Mouse (Mus musculus) kidney, adult 2 months (tissue): ENCODE results near the gene Nphs1. TPM values are rescaled to one million over a fixed set of nuclear protein-coding genes. Genes with fewer than 3 reads are reported as not detected.
A peak's percentile ranks its signal among the peaks of the same experiment; 100 is the strongest.
"Not testable (repeated sequence)": the region's sequence is repeated elsewhere in the genome, so short reads cannot be mapped to it uniquely, and the experiment has no call there.

Experiments
- DNase-seq: peaks from one replicate; pipeline ENCODE4 v3.0.0; 2021
- H3K27ac ChIP-seq: fragments of 200-500 bp; 2 replicates; pipeline ENCODE4 v1.5.1; 2012; ENCODE audit warnings: low read depth, low read length, control low read depth, inconsistent platforms; ENCODE audit not compliant: insufficient read depth
- H3K27me3 ChIP-seq: fragments of 200-500 bp; replicated peaks from 2 replicates; pipeline ENCODE4 v1.6.1; 2012; ENCODE audit warnings: mild to moderate bottlenecking, moderate library complexity, low read length, inconsistent platforms; ENCODE audit not compliant: control insufficient read depth, insufficient read depth
- H3K36me3 ChIP-seq: fragments of 200-500 bp; 2 replicates; pipeline ENCODE4 v1.6.1; 2012; ENCODE audit warnings: mild to moderate bottlenecking, moderate library complexity, low read length, inconsistent platforms; ENCODE audit not compliant: control insufficient read depth, insufficient read depth
- H3K4me1 ChIP-seq: fragments of 200-500 bp; 2 replicates; pipeline ENCODE4 v1.6.1; 2011; ENCODE audit warnings: low read length; ENCODE audit not compliant: control insufficient read depth, insufficient read depth
- H3K4me3 ChIP-seq: fragments of 200-500 bp; 2 replicates; pipeline ENCODE4 v1.5.1; 2011; ENCODE audit warnings: mild to moderate bottlenecking, low read depth, low read length, control low read depth; ENCODE audit not compliant: insufficient read depth
- CTCF ChIP-seq: fragments of 200-500 bp; conservative IDR thresholded peaks from 2 replicates; pipeline ENCODE4 v1.5.1; 2011; ENCODE audit warnings: low read depth, mild to moderate bottlenecking, control low read depth, low read length, moderate library complexity, mixed read lengths; ENCODE audit not compliant: insufficient read depth, insufficient read length
- POLR2A ChIP-seq: fragments of 200-500 bp; IDR thresholded peaks from one replicate; pipeline ENCODE4 v1.6.1; 2011; ENCODE audit warnings: low read depth, low read length, control low read depth
- WGBS: fragments of 180-500 bp; shearing (Covaris S2); methylation state at CpG from one replicate; pipeline ENCODE4 v1.1.7; 2018; 5-methylcytosine and 5-hydroxymethylcytosine counted together
- polyA plus RNA-seq: library from polyadenylated mRNA; depleted of rRNA; stranded (reverse); fragments of >200 nt; gene quantifications from 2 replicates; pipeline ENCODE4 v1.2.3, GENCODE M21; 2012

The Nphs1 gene
- polyA plus RNA-seq, 1 experiment, result 39.9 TPM

- WGBS, result 30% methylated on average over 11 of the region's 11 CpGs
- TF ChIP-seq POLR2A (no peak), CTCF (0 out of 2 replicates have a peak, but pooled peaks have one; percentile 8)
- Histone ChIP-seq H3K36me3 (no peaks in the 10 kb centered on the region), H3K4me3 (peak within 1 kb of the TSS; percentile 50), H3K27me3 (no peaks in the 10 kb centered on the region), H3K27ac (peak within 1 kb of the TSS; percentile 70), H3K4me1 (no peaks in the 10 kb centered on the region)
- DNase-seq, result peak; percentile 85
Observed at GRCm38 (mm10) chr7:30493401-30493931, 35.4 kb downstream of the Nphs1 start, which contains the start of gene Prodh2. Prodh2 (plus strand) TSS chr7:30493622.

DNA sequence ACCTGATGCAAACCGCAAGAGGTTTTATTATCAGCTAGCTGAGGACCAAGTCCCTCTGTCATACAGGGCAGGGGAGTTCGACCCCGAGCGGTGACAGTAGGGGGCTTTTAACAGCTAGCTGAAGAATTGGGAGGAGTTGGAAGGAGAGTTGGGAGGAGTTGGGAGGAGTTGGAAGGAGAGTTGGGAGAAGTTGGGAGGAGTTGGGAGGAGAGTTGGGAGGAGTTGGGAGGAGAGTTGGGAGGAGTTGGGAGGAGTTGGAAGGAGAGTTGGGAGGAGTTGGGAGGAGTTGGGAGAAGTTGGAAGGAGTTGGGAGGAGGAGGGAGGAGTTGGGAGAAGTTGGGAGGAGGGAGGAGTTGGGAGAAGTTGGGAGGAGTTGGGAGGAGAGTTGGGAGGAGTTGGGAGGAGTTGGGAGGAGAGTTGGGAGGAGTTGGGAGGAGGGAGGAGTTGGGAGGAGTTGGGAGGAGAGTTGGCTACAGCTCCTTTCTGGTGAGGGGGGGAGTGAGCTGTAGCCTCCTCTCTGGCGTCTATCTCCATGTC is 37.5 kb downstream of the Nphs1 start:
- H3K27ac ChIP-seq, H3K27me3 ChIP-seq, H3K4me3 ChIP-seq, H3K4me1 ChIP-seq, H3K36me3 ChIP-seq: not testable (repeated sequence)
- WGBS, result 27% methylated on average over 5 of the region's 5 CpGs
- peak; percentile 54 for DNase-seq

DNA sequence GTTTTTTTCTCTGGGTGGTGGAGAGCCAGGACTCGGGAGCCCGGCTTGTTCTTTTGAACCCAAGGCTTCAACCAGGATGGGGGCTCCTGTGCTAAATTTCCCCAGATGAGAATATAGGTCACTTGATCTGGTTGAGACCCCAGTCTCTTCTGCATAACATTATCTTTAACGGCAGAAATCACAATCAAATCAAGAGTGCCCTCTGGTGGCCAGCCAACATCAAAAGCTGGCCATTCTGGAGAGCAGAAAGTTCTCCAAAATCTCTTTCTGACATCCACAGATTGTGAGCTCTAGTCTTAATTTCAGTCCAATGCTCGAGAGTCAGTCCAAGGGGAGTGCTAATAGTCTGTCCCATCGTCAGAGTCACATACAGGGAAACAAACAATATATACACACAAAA is 43.0 kb downstream of the Nphs1 start:
- H3K27ac ChIP-seq, H3K36me3 ChIP-seq, H3K4me1 ChIP-seq, H3K27me3 ChIP-seq, H3K4me3 ChIP-seq: not testable (repeated sequence)
- 75% methylated on average over 5 of the region's 5 CpGs for WGBS
- DNase-seq, result peak; percentile 14
- TF ChIP-seq CTCF, result 0 out of 2 replicates have a peak, but pooled peaks have one; percentile 19

- no peak for TF ChIP-seq POLR2A
- no peak for TF ChIP-seq CTCF
- H3K27me3 ChIP-seq, result no peaks in the 10 kb centered on the region
- DNase-seq, result no peak
- H3K36me3 ChIP-seq, result no peaks in the 10 kb centered on the region
- H3K4me3 ChIP-seq, result no peak overlapping the region
- 58% methylated on average over 4 of the region's 4 CpGs for WGBS
- H3K4me1 ChIP-seq, result no peaks in the 10 kb centered on the region
- no peak overlapping the region for H3K27ac ChIP-seq
Observed at GRCm38 (mm10) chr7:30508061-30508460, 49.9 kb downstream of the Nphs1 start.

GRCm38 (mm10) chr7:30515003-30515760 is 57.1 kb downstream of the Nphs1 start:
- H3K4me3 ChIP-seq, result no peak overlapping the region
- TF ChIP-seq CTCF (no peak), POLR2A (no peak)

GRCm38 (mm10) chr7:30518325-30518724 is 60.2 kb downstream of the Nphs1 start:
- no peaks in the 10 kb centered on the region for H3K4me1 ChIP-seq
- no peak for DNase-seq
- 57% methylated on average over 8 of the region's 8 CpGs for WGBS
- no peak for TF ChIP-seq POLR2A
- no peak for TF ChIP-seq CTCF
- H3K36me3 ChIP-seq, result no peaks in the 10 kb centered on the region
- H3K27me3 ChIP-seq, result no peaks in the 10 kb centered on the region
- no peak overlapping the region for H3K4me3 ChIP-seq
- no peak overlapping the region for H3K27ac ChIP-seq

More at GRCm38 (mm10) chr7:30515003-30515760, 57.1 kb downstream of the Nphs1 start:
- Histone ChIP-seq H3K27me3 (no peaks in the 10 kb centered on the region), H3K27ac (no peak overlapping the region), H3K36me3 (no peaks in the 10 kb centered on the region), H3K4me1 (no peaks in the 10 kb centered on the region)
- DNase-seq, result peak; percentile 23
- 59% methylated on average over 24 of the region's 24 CpGs for WGBS

DNA sequence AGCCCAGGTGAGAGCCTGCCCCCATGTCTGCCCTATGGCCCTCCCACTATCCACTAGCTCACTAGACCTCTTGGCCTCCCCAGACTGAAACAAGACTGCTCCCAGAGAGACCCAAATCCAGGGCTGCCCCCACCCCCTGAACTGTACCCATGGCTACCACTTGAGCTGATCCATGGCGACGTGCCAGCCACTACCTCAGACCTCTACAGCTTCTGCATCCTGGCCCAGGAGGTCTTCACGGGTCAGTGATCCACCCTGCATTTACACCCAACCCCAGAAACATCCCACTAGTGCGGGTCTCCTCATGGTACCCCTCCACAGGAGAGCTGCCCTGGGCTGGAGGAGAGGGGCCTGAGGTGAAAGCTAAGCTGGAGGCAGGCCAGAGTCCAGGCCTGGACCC is 62.3 kb downstream of the Nphs1 start:
- Histone ChIP-seq H3K36me3 (no peaks in the 10 kb centered on the region), H3K27me3 (no peaks in the 10 kb centered on the region), H3K27ac (no peak overlapping the region), H3K4me3 (no peak overlapping the region), H3K4me1 (no peaks in the 10 kb centered on the region)
- WGBS, result 53% methylated on average over 4 of the region's 4 CpGs
- TF ChIP-seq POLR2A (no peak), CTCF (no peak)
- peak; percentile 17 for DNase-seq
